Mouse (Mus musculus) gastrocnemius, adult 2 months (tissue): ENCODE data around the gene A2ml1. TPM values are rescaled to one million over a fixed set of nuclear protein-coding genes. Genes with fewer than 3 reads are reported as not detected.
"Not testable (repeated sequence)": the region's sequence is repeated elsewhere in the genome, so short reads cannot be mapped to it uniquely, and the experiment has no call there.

Experiments used
- DNase-seq: peaks from one replicate; pipeline ENCODE4 v3.0.0; 2022
- H3K27ac ChIP-seq: fragments of 200-600 bp; 2 replicates; pipeline ENCODE4 v1.8.1; 2022; ENCODE audit warnings: mild to moderate bottlenecking
- H3K4me3 ChIP-seq: fragments of 200-600 bp; 2 replicates; pipeline ENCODE4 v1.8.1; 2022; ENCODE audit warnings: mild to moderate bottlenecking, moderate library complexity
- CTCF ChIP-seq: fragments of 200-600 bp; IDR thresholded peaks from 2 replicates; pipeline ENCODE4 v1.8.1; 2022; ENCODE audit warnings: antibody characterized with exemption, mild to moderate bottlenecking, moderate library complexity
- intact Hi-C: fragments of 180-260 bp; cut with DNase I; formaldehyde crosslinking; loops from one replicate; pipeline ENCODE4 v1.15.1; 2025
- long read RNA-seq, 2 experiments: library from polyadenylated mRNA; stranded (forward); transcript quantifications; one replicate each; pipeline ENCODE4 v2.0.0; 2021
- total RNA-seq, 2 experiments: library from RNA; stranded (reverse); gene quantifications; 2 replicates each; pipeline ENCODE4 v1.2.3; 2021

The A2ml1 gene
- total RNA-seq = not detected
- long read RNA-seq, experiment 1 = 0 reads
- long read RNA-seq, experiment 2 = 0 reads

- H3K27ac ChIP-seq = no peak within 1 kb of the TSS
- no peak for DNase-seq
- intact Hi-C loops = no loop called here
- TF ChIP-seq CTCF = no peak
- no peak within 1 kb of the TSS for H3K4me3 ChIP-seq
Observed at GRCm38 (mm10) chr6:128581508-128581907, at the start of gene A2ml1. TSS of gene A2ml1 (minus strand) at chr6:128581608.

DNA sequence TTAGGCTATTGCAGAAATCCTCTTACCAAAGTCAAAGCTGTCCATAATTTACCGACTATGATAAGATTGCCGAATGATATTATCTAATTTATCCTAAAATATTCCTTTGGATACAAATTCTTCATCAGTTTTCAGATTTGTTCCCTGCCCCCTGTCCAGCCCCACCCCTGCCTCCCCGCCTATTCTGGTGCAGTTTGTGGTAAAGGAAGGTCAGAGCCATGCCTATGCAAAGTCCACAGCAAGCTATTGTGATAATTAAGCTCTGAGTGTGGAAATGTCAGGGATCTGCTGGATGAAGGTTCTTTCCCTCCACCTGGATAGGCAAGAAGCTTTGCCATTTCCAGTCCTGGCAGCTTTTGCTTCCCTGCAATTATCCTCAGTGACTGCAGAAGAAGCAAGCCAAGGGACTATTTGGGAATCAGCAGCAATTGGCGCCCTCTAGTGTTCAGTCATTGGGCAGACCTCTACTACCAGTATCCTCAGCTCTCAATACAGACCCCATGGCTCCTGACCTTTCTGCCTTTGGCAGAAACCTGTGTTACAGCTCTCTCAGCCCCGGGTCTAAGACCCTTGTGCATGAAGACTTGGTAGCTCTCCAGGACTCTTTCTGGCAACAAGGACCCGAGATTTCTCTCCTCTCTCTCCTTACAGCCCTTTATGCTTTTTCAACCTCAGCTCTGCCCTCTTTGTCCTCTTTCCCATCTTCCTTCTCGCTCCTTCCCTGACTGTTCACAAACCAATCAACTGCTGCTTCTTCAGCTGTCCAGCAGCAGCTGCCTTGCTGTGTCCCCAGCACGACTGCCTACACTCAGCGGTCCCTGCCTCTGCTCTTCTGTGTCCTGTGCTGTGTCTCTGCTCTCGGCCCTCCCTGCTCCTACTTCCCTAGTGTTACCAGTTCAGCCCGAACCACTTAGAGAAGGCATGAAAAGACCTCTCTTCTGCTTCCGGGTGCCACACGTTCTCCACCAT, 48.6 kb upstream of the A2ml1 start:
- TF ChIP-seq CTCF = peak; percentile 71
- intact Hi-C loops = not testable (repeated sequence)

DNA sequence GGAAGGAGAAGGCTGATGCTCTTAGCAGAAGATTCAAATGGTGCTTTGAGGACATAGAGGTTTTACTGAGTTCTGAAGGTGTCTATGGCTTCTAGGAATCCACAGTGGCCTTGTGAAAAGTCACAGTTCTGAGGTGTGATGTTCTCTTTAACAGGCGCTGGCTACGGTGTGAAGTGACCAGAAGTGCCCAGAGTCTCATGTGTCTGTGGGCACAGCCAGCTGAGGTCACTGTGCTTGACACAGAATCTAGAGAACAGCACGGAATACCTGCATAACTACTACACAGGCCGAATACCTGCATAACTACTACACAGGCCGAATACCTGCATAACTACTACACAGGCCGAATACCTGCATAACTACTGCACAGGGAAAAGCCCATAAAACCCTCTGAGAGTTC, 43.8 kb upstream of the A2ml1 start:
- DNase-seq, H3K27ac ChIP-seq, intact Hi-C loops, H3K4me3 ChIP-seq: not testable (repeated sequence)

More for the DNA sequence above, 48.6 kb upstream of the A2ml1 start:
- 0 out of 2 replicates have a peak overlapping the region, but pooled peaks have one; percentile 29 for H3K4me3 ChIP-seq
- not testable (repeated sequence) for H3K27ac ChIP-seq
- peak; percentile 38 for DNase-seq

DNA sequence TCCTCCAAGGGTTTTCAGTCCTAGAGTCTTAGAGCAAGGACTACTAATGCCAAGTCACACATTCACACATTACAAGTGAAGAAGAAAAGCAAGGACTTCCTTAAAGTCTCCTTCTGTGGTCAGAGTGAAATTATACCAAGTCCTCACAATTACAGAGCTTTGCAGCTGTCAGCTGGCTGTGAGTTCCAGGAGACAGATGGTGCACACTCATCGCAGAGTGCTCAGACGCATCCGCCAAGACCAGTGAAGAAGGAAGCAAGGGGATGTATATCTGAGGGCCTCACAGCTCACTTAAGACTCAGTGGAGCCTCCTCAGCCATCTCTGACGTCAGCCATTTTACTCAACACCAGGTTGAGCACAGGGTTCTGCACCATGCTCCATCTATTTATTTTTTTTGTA, 43.0 kb upstream of the A2ml1 start:
- no peak overlapping the region for H3K4me3 ChIP-seq
- intact Hi-C loops = no loop called here
- DNase-seq = no peak
- no peak overlapping the region for H3K27ac ChIP-seq
- no peak for TF ChIP-seq CTCF

DNA sequence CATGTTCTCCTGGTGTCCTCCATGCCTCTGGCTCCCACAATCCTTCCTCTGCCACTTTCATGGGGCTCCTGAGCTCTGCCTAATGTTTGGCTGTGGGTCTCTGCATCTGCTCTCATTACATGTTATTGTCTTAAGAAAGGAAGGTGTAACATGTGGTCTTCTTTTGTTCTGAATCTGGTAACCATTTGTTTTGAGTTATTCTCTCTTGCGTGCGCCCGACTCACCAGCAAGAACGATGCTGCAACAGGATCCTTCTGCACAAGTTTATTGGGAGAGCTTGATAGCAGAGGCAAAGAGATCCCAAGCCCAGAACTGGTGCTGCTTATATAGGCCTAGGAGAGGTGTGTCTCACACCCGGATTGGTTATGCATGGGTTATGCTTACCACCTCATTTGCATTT, 42.0 kb upstream of the A2ml1 start, which contains the start of gene Klrb1a:
TSS of gene Klrb1a (minus strand) at position 101 of the 400 bp plus-strand sequence.
- intact Hi-C loops, H3K4me3 ChIP-seq: not testable (repeated sequence)

GRCm38 (mm10) chr6:128622733-128623132, 41.3 kb upstream of the A2ml1 start:
- intact Hi-C loops = no loop called here
- H3K4me3 ChIP-seq = no peak overlapping the region
- no peak for TF ChIP-seq CTCF
- DNase-seq = no peak
- H3K27ac ChIP-seq = no peak overlapping the region

More for the DNA sequence above, 42.0 kb upstream of the A2ml1 start, which contains the start of gene Klrb1a:
- not testable (repeated sequence) for DNase-seq, H3K27ac ChIP-seq

DNA sequence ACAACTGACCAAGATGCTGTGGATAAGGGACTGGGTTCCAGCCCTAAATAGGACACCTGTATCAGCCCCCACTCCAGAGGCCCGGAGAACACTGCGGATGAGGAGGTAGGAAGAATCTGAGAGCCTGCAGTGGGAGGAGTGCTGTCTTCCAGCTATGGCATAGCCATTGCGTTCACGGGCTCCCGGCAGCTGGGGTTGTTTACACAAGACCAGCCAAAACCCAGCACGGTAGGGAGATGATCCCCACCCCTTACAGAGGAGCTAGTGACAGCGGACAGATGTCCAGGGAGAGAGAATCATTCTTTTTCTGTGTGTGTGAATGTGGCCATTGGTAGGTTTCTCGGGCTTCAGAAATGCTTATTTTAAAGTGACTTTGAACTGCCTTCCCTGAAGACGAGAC, 24.9 kb upstream of the A2ml1 start:
- no peak overlapping the region for H3K4me3 ChIP-seq
- no peak overlapping the region for H3K27ac ChIP-seq
- intact Hi-C loops = loop anchor here (10.0 kb wide), 1 partner anchor 148 kb away; no protein-coding TSS in a partner anchor
- DNase-seq = no peak
- no peak for TF ChIP-seq CTCF

DNA sequence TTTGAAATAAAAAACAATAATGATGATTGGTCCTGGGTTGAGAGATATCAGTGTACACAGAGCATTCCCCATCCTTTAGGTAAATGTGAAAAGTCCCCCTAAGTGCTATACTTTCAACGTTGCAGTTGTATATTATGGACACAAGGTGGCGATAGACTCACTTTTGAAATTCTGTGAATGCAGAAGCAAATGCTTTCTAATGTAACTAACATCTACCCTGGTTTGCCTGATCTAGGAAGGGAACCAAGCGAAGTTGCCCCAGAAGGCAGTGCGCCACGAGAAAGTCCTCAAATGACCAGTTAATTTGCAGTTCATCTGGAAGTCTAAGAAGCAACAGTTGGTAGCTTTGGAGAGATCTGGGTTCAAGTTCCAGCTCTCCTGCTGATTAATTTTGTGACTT, 23.1 kb upstream of the A2ml1 start:
- no peak for DNase-seq
- intact Hi-C loops = loop anchor here (10.0 kb wide), 1 partner anchor 150 kb away; no protein-coding TSS in a partner anchor
- Histone ChIP-seq H3K4me3 (no peak overlapping the region), H3K27ac (no peak overlapping the region)
- peak; percentile 76 for TF ChIP-seq CTCF

- Histone ChIP-seq H3K4me3 (no peak overlapping the region), H3K27ac (no peak overlapping the region)
- no peak for DNase-seq
- intact Hi-C loops = loop anchor here (10.0 kb wide), 1 partner anchor 152 kb away; no protein-coding TSS in a partner anchor
- no peak for TF ChIP-seq CTCF
Observed at GRCm38 (mm10) chr6:128602463-128603201, 21.2 kb upstream of the A2ml1 start.

DNA sequence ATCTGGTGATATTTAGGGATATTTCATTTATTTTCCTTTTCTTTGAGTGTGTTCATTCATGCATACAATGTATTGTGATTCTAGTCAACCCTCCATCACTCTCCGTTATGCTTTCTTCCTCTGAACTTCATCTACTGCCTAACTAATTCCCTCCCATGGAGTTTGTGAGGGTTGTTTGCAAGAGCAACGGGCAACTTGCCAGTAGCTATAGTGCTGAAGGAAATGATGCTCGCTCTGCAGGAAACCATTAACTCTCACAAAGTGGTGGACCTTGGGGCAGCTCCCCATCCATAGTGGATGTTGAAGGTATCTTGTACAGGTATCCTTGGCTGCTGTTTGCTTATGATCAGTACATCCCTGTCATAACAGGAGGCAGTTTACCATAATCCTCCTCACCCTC, 20.6 kb upstream of the A2ml1 start:
- no peak for DNase-seq
- Histone ChIP-seq H3K4me3 (no peak overlapping the region), H3K27ac (no peak overlapping the region)
- intact Hi-C loops = loop anchor here (10.0 kb wide), 1 partner anchor 153 kb away; no protein-coding TSS in a partner anchor
- no peak for TF ChIP-seq CTCF

DNA sequence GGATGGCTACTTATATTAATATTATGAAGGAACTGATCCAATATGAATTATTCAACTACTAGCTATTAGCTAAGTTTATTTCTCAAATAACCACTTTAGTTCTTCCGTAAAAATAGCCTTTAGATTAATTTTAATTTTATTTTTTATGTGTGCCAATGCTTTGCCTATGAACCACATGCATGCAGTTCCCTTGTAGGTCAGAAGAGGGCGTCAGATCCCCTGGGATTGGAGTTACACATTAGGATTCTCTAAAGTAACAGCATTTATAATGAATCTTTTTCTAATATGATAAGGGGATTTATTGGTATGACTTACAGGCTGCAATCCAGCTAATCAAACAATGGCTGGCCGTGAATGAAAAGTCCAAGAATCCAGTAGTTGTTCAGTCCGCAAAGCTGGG, 18.1 kb upstream of the A2ml1 start:
- TF ChIP-seq CTCF = peak; percentile 42; the same call in 1 of the 2 replicates
- Histone ChIP-seq H3K4me3 (no peak overlapping the region), H3K27ac (no peak overlapping the region)
- no peak for DNase-seq
- intact Hi-C loops = no loop called here

DNA sequence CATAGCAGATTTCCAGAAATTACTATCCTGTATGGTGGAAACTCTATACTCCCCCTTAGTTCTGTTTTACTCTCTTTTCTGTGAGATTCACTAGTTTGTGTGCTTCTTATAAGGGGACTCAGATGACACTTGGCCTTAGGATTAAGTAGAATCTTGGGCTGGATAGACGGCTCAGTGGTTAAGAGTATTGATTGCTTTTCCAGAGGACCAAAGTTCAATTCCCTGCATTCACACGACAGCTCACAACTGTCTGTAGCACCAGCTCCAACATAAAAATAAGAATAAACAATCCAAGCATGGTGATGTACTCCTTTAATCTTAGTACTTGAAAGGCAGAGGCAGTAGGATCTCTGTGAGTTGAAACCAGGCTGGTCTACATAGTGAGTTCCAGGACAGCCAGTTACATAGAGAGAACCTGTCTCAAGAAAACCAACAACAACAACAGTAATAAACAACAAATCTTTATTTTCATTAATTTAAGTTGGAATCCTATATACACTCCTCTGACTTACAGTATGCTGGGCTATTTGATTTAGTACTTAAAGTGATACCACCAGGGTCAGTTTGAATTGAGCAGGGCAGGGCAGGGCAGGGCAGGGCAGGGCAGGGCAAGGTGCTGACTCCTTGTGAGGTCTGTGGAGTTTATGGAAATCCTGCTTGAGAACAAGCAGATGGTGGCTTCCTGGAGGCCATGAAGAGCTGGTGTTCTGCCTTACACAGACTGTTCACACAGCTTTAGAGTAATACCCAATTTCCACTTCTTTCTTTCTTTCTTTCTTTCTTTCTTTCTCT, 17.0 kb upstream of the A2ml1 start:
- DNase-seq = no peak
- Histone ChIP-seq H3K27ac (no peak overlapping the region), H3K4me3 (no peak overlapping the region)
- no peak for TF ChIP-seq CTCF
- intact Hi-C loops = no loop called here
